Mouse (Mus musculus): ENCODE data around the gene Dagla.

Dagla gene

GRCm38 (mm10) chr19:10197130-10197529, 107.5 kb downstream of the Dagla start:
- DNase-seq: no peak

All from heart, adult 11 months (tissue).